16 mouse cellular contexts compared by ENCODE assay signal in the genomic region with DNA sequence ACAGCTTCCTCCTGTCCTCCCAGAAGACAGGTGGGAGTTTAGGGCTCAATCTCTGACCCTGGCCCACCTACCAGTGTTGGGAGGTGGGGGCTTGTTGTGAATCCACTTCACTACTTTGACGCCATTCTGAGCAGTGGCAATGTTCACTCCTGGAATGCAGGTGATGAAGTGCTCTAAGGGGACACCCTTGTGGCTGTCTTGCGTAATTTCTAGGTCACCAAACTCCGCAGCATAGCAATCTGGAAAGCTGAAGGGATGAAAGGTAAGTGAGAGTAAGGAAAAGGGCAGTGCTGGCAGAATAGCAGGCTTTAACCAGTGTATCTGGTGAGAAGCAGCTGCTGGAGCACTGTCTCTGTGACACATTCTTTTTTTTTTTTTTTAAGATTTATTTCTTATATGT. TPM values are rescaled to one million over a fixed set of nuclear protein-coding genes. Genes with fewer than 3 reads are reported as not detected.
A peak's percentile ranks its signal among the peaks of the same experiment; 100 is the strongest.
DNase-seq lines count a peak whose midpoint lies in the region; ATAC-seq and TF ChIP-seq lines count a peak whose summit lies in the region.
"Had no signal": no experiment of that assay in that cellular context is flagged by ENCODE, and none has a peak within 500 bp of the region (broad histone marks: within the 10 kb centered on the region; RNA-seq: fewer than 3 reads in every experiment).

No protein-coding gene starts in this region.

- no peak overlapping the region for H3K4me2 ChIP-seq in liver, embryonic 13.5 days
- H3K4me2 ChIP-seq in liver, embryonic 11.5 days, result no peak overlapping the region
- H3K4me2 ChIP-seq: embryonic facial prominence, embryonic 12.5 days had no signal

- H3K9ac ChIP-seq in liver, embryonic 13.5 days, result no peak overlapping the region
- H3K9ac ChIP-seq in liver, embryonic 11.5 days (ENCODE audit: low read depth, low read length), result no peak overlapping the region
- H3K9ac ChIP-seq: embryonic facial prominence, embryonic 12.5 days had no signal

- H3K27ac ChIP-seq in kidney, adult 2 months (ENCODE audit: insufficient read depth, low read depth, low read length), result peak overlapping the region; percentile 24; the same call in 1 of the 2 replicates
- no peak overlapping the region for H3K27ac ChIP-seq in liver, embryonic 13.5 days
- no peak overlapping the region for H3K27ac ChIP-seq in liver, embryonic 11.5 days (ENCODE audit: low read depth, low read length)
- H3K27ac ChIP-seq: embryonic facial prominence, embryonic 12.5 days; hindbrain, embryonic 10.5 days had no signal

- TF ChIP-seq CTCF in kidney, adult 2 months (conservative IDR thresholded peaks at IDR 0.05; ENCODE audit: insufficient read depth, insufficient read length, low read depth, low read length), result peak; percentile 31; the same call in 1 of the 2 replicates

- TF ChIP-seq POLR2A in kidney, adult 2 months (IDR thresholded peaks at IDR 0.05; ENCODE audit: low read depth, low read length), result no peak

- peak; percentile 36 for DNase-seq in kidney, adult 2 months
- no peak for DNase-seq in kidney, adult 18-20 months
- DNase-seq in liver, embryonic 13.5 days, result no peak
- DNase-seq in liver, embryonic 11.5 days (ENCODE audit: low spot score), result no peak
- DNase-seq in 416B (ENCODE audit: low read depth), result peak; percentile 47
- DNase-seq in ES-CJ7 (ENCODE audit: low read depth, low spot score), result peak; percentile 41
- DNase-seq in gastrocnemius, adult 18-20 months (ENCODE audit: low spot score), result no peak
- DNase-seq in adrenal gland, adult (ENCODE audit: inconsistent age in 2 of 2, low spot score in 1 of 2), result no peak
- DNase-seq: cerebellum, adult 18-20 months; gastrocnemius, postnatal 14 days; layer of hippocampus, adult 9-11 months; midbrain, embryonic 14.5 days; thymus, postnatal 14 days had no signal

- H3K9me3 ChIP-seq in liver, embryonic 13.5 days (replicated peaks), result no peaks in the 10 kb centered on the region
- no peaks in the 10 kb centered on the region for H3K9me3 ChIP-seq in liver, embryonic 11.5 days (ENCODE audit: control insufficient read depth, low read length)
- H3K9me3 ChIP-seq: embryonic facial prominence, embryonic 12.5 days; hindbrain, embryonic 10.5 days had no signal

- H3K36me3 ChIP-seq in kidney, adult 2 months (ENCODE audit: control insufficient read depth, insufficient read depth, low read length), result peaks cover 5% of the 10 kb centered on the region
- peaks cover 98% of the 10 kb centered on the region for H3K36me3 ChIP-seq in liver, embryonic 13.5 days
- peaks cover 19% of the 10 kb centered on the region for H3K36me3 ChIP-seq in liver, embryonic 11.5 days (ENCODE audit: control insufficient read depth, insufficient read depth, low read length)

- no peaks in the 10 kb centered on the region for H3K27me3 ChIP-seq in kidney, adult 2 months (replicated peaks; ENCODE audit: control insufficient read depth, insufficient read depth, low read length)
- H3K27me3 ChIP-seq in liver, embryonic 13.5 days, result no peaks in the 10 kb centered on the region
- no peaks in the 10 kb centered on the region for H3K27me3 ChIP-seq in liver, embryonic 11.5 days (replicated peaks; ENCODE audit: control insufficient read depth, insufficient read depth, low read length)
- H3K27me3 ChIP-seq: embryonic facial prominence, embryonic 12.5 days had no signal

- 0 out of 2 replicates have a peak, but pooled peaks have one; percentile 12 for ATAC-seq in liver, embryonic 13.5 days (ENCODE audit: low read depth)
- no peak for ATAC-seq in liver, embryonic 11.5 days (replicated peaks; ENCODE audit: low FRiP score)
- ATAC-seq: inflammation-experienced regulatory T-cells, adult 6 months had no signal

- no peak overlapping the region for H3K4me3 ChIP-seq in kidney, adult 2 months (ENCODE audit: insufficient read depth, low read depth, low read length)
- no peak overlapping the region for H3K4me3 ChIP-seq in liver, embryonic 13.5 days (replicated peaks)
- H3K4me3 ChIP-seq in liver, embryonic 11.5 days (ENCODE audit: low read depth, low read length), result no peak overlapping the region
- H3K4me3 ChIP-seq: embryonic facial prominence, embryonic 12.5 days; hindbrain, embryonic 10.5 days had no signal

- H3K4me1 ChIP-seq in kidney, adult 2 months (ENCODE audit: control insufficient read depth, insufficient read depth, low read length), result no peaks in the 10 kb centered on the region
- H3K4me1 ChIP-seq in liver, embryonic 13.5 days (replicated peaks), result no peaks in the 10 kb centered on the region
- no peaks in the 10 kb centered on the region for H3K4me1 ChIP-seq in liver, embryonic 11.5 days (replicated peaks; ENCODE audit: control insufficient read depth, insufficient read depth, low read length)
- H3K4me1 ChIP-seq: embryonic facial prominence, embryonic 12.5 days; hindbrain, embryonic 10.5 days had no signal

- 71% methylated on average over 3 of the region's 3 CpGs for WGBS in kidney, adult 2 months
- 84% methylated on average over 3 of the region's 3 CpGs for WGBS in liver, embryonic 13.5 days (ENCODE audit: insufficient replicate concordance)
- WGBS in liver, embryonic 11.5 days, result 92% methylated on average over 3 of the region's 3 CpGs

RNA-seq across cellular contexts. Expression of a gene that starts 31.7 kb away (rescaled TPM):
- polyA plus RNA-seq in kidney, adult 2 months (2012; rRNA removed), result 22.0 and 23.6 TPM in 2 replicates
- polyA plus RNA-seq in liver, embryonic 13.5 days (2015; fragmentation: Nextera tagmentation; extraction: Ambion mirVana), result 55.0 and 58.1 TPM in 2 replicates
- polyA plus RNA-seq in liver, embryonic 11.5 days (2014; fragmentation: Nextera tagmentation; extraction: Ambion mirVana), result 78.2 and 85.2 TPM in 2 replicates
- 10 to 100 TPM; 28.6 to 31.3 TPM for total RNA-seq in gastrocnemius, adult 18-20 months (2021)

RNA-seq across cellular contexts. Expression of a gene that starts 31.8 kb away (rescaled TPM):
- polyA plus RNA-seq in kidney, adult 2 months (2012; rRNA removed), result 11.3 and 11.5 TPM in 2 replicates
- polyA plus RNA-seq in liver, embryonic 13.5 days (2015; fragmentation: Nextera tagmentation; extraction: Ambion mirVana), result 6.2 and 6.9 TPM in 2 replicates
- 9.5 and 10.3 TPM in 2 replicates for polyA plus RNA-seq in liver, embryonic 11.5 days (2014; fragmentation: Nextera tagmentation; extraction: Ambion mirVana)
- 10 to 100 TPM; 21.5 to 22.6 TPM for total RNA-seq in gastrocnemius, adult 18-20 months (2021)

Comparison
In these comparisons a context has a peak if more than half of its experiments do, and no peak if none do; other contexts are left out.
1. DNase-seq: peak in kidney, adult 2 months (single experiment), 416B (single experiment) and ES-CJ7 (single experiment); none in kidney, adult 18-20 months (single experiment), liver, embryonic 13.5 days (single experiment), liver, embryonic 11.5 days (single experiment), gastrocnemius, adult 18-20 months (single experiment) and adrenal gland, adult (0 of 2).